In the genomic region with DNA sequence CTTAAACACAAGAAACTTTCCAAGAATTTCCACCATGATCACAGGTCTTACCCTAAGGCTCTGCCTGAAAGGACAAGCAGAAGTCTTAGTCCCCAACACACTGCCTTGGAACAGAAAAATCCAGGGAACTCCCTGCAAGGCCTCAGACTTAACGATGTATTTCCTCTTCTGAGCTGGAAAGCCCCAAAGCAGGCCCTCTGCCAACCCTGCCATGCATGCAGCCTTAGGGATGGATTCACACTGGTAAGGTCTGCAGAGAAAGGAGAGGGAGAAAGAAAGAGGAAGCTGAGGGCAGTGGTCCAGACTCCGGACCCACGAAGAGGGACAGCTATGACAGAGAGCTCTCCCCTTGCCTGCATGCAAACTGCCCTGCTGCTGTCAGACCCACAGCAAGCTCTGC, we compare ENCODE assay signal across 8 mouse cellular contexts. TPM values are rescaled to one million over a fixed set of nuclear protein-coding genes. Genes with fewer than 3 reads are reported as not detected.
A peak's percentile ranks its signal among the peaks of the same experiment; 100 is the strongest.
DNase-seq lines count a peak whose midpoint lies in the region; ATAC-seq and TF ChIP-seq lines count a peak whose summit lies in the region.

No protein-coding gene starts in this region.

- H3K4me3 ChIP-seq in heart, embryonic 13.5 days: peak overlapping the region; percentile 94
- peak overlapping the region; percentile 88 for H3K4me3 ChIP-seq in kidney, embryonic 16.5 days (ENCODE audit: low read length)
- peak overlapping the region; percentile 18 for H3K4me3 ChIP-seq in midbrain, embryonic 12.5 days

- no peak for TF ChIP-seq CTCF in brain, embryonic 14.5 days (IDR thresholded peaks at IDR 0.05; ENCODE audit: borderline replicate concordance, extremely low read depth, insufficient read depth, insufficient read length)

- peak overlapping the region; percentile 3; the same call in 1 of the 2 replicates for H3K9ac ChIP-seq in heart, embryonic 13.5 days
- H3K9ac ChIP-seq in kidney, embryonic 16.5 days (replicated peaks; ENCODE audit: low read length): peak overlapping the region; percentile 27; the same call in 1 of the 2 replicates
- peak overlapping the region; percentile 32 for H3K9ac ChIP-seq in midbrain, embryonic 12.5 days (replicated peaks)

- TF ChIP-seq POLR2A in brain, embryonic 14.5 days (IDR thresholded peaks at IDR 0.05; ENCODE audit: borderline replicate concordance, extremely low read depth, insufficient read depth, insufficient read length, poor library complexity, severe bottlenecking): no peak

- no peaks in the 10 kb centered on the region for H3K36me3 ChIP-seq in heart, embryonic 13.5 days
- H3K36me3 ChIP-seq in kidney, embryonic 16.5 days (ENCODE audit: insufficient read depth, low read length): no peaks in the 10 kb centered on the region
- no peaks in the 10 kb centered on the region for H3K36me3 ChIP-seq in midbrain, embryonic 12.5 days

- H3K27me3 ChIP-seq in heart, embryonic 13.5 days (replicated peaks): peaks cover 10% of the 10 kb centered on the region
- peaks cover 4% of the 10 kb centered on the region; the same call in 1 of the 2 replicates for H3K27me3 ChIP-seq in kidney, embryonic 16.5 days (ENCODE audit: insufficient read depth, low read length)
- peaks cover 14% of the 10 kb centered on the region for H3K27me3 ChIP-seq in midbrain, embryonic 12.5 days

- H3K4me2 ChIP-seq in heart, embryonic 13.5 days: peak overlapping the region; percentile 71
- peak overlapping the region; percentile 90 for H3K4me2 ChIP-seq in kidney, embryonic 16.5 days (replicated peaks; ENCODE audit: low read depth, low read length)
- H3K4me2 ChIP-seq in midbrain, embryonic 12.5 days (replicated peaks): peak overlapping the region; percentile 76

- H3K4me1 ChIP-seq in heart, embryonic 13.5 days: peaks cover 69% of the 10 kb centered on the region
- peaks cover 35% of the 10 kb centered on the region for H3K4me1 ChIP-seq in kidney, embryonic 16.5 days (ENCODE audit: insufficient read depth, low read length)
- peaks cover 21% of the 10 kb centered on the region for H3K4me1 ChIP-seq in midbrain, embryonic 12.5 days

- peak overlapping the region; percentile 93 for H3K27ac ChIP-seq in heart, embryonic 13.5 days (replicated peaks)
- peak overlapping the region; percentile 77 for H3K27ac ChIP-seq in kidney, embryonic 16.5 days (ENCODE audit: low read length)
- H3K27ac ChIP-seq in midbrain, embryonic 12.5 days (replicated peaks): peak overlapping the region; percentile 54

- peak; percentile 57 for DNase-seq in layer of hippocampus, adult 9-11 months
- DNase-seq in layer of hippocampus, postnatal 10 days (ENCODE audit: low spot score in 2 of 2): no peak
- DNase-seq in brain, embryonic 14.5 days (ENCODE audit: low read depth): peak; percentile 24
- no peak for DNase-seq in retina, postnatal 1 day
- no peak for DNase-seq in embryo, embryonic 11 days

- H3K9me3 ChIP-seq in heart, embryonic 13.5 days: no peaks in the 10 kb centered on the region
- H3K9me3 ChIP-seq in kidney, embryonic 16.5 days (ENCODE audit: low read length): no peaks in the 10 kb centered on the region
- no peaks in the 10 kb centered on the region for H3K9me3 ChIP-seq in midbrain, embryonic 12.5 days

- no peak for ATAC-seq in heart, embryonic 13.5 days (ENCODE audit: extremely low read depth, insufficient number of reproducible peaks, low FRiP score, low TSS enrichment)
- ATAC-seq in kidney, embryonic 16.5 days (ENCODE audit: low FRiP score, low TSS enrichment): no peak
- no peak for ATAC-seq in midbrain, embryonic 12.5 days (ENCODE audit: low FRiP score, low read depth)

- WGBS in heart, embryonic 13.5 days: 24% methylated on average over 3 of the region's 3 CpGs
- 38% methylated on average over 3 of the region's 3 CpGs for WGBS in kidney, embryonic 16.5 days
- WGBS in midbrain, embryonic 12.5 days: 67% methylated on average over 3 of the region's 3 CpGs

RNA-seq across cellular contexts. Expression of gene Smurf1, which starts 2.2 kb away (rescaled TPM):
- total RNA-seq in layer of hippocampus, postnatal 10 days (2021): 10 to 100 TPM; 41.9 to 42.3 TPM
- polyA plus RNA-seq in brain, embryonic 14.5 days (2012; rRNA removed): 50.6 and 65.4 TPM in 2 replicates
- polyA plus RNA-seq in heart, embryonic 13.5 days (2015; fragmentation: Nextera tagmentation; extraction: Ambion mirVana): 12.1 and 12.4 TPM in 2 replicates
- 9.5 and 14.0 TPM in 2 replicates for polyA plus RNA-seq in kidney, embryonic 16.5 days (2015; fragmentation: Nextera tagmentation; extraction: Ambion mirVana)
- polyA plus RNA-seq in midbrain, embryonic 12.5 days (2016; fragmentation: Nextera tagmentation; extraction: Ambion mirVana): 28.3 and 31.8 TPM in 2 replicates

Comparison
In these comparisons a context has a peak if more than half of its experiments do, and no peak if none do; other contexts are left out.
1. DNase-seq: peak in layer of hippocampus, adult 9-11 months (single experiment) and brain, embryonic 14.5 days (single experiment); none in layer of hippocampus, postnatal 10 days (0 of 2), retina, postnatal 1 day (single experiment) and embryo, embryonic 11 days (single experiment).
2. H3K4me3 ChIP-seq: peak in every context shown above with its lines; median percentile 94 in heart, embryonic 13.5 days; 88 in kidney, embryonic 16.5 days; 18 in midbrain, embryonic 12.5 days.
3. Peak in every context shown above with its lines, with median percentiles within 50 percentile points of each other: H3K27ac ChIP-seq, H3K4me2 ChIP-seq and H3K9ac ChIP-seq.